Mouse (Mus musculus) kidney, adult 18-20 months (tissue): Measurements from ENCODE around the gene Mtrr.

Experiments
- DNase-seq: peaks from one replicate; pipeline ENCODE4 v3.0.0; 2021

The Mtrr gene

DNA sequence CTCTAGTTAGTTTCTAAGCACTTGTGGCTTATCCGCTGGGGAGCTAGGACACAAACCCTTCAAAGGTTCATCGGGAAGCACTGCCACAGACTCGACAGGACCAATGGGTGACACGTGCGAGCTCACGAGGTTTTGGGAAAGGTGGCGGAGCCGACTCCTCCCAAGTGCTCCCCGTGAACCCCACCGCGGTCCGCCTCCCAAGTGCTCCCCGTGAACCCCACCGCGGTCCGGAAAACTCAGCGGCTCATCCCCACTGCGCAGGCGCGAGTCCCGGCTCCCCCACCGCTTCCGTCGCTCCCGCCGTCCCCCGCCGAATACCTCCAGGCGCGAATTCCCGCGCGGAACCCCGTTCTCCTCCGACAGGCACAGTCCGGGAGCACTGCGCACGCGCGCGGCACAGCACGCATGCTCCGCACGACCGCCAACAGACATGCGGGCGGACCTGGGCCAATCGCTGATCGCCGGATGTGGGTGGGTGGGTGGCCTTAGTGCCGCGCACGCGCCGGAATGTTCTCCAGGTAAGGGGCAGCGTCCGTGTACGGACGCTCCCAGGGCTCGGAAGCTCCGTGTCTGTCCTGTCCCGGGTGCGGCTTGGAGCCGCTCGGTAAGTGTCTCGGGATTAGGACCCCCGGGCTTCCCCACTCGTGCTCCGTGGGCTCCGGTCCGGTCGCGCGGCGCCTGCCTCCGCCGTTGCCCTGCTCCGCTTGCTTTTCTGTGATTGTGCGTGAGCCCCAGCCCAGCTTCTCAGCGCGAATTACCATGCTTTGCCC, at the start of gene Mtrr, which contains the start of gene Fastkd3:
Gene Mtrr (minus strand): TSS at position 403 of the 770 bp plus-strand sequence.
Gene Fastkd3 (plus strand): TSS at position 488 of the 770 bp plus-strand sequence.
- peak; percentile 97 for DNase-seq

DNA sequence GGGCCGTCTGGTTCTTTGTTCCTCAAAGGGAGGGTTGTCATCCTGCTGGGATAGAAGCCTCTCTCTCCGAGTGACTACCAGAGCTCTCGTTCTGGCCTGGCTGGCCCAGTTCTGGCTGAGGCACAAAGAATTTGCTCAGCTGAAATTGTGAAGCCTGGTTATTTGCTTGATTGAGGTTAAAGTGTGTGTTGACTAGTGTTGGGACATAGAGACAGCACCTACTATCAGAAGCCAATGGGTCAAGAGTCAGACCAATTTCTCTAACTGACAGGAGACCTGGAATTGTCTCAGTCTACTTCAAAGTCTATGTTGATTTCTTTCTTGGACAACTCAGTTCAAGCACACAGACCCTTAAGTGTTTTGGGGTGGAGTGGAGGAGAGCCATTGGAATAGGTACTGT, 45.1 kb upstream of the Mtrr start:
- no peak for DNase-seq

DNA sequence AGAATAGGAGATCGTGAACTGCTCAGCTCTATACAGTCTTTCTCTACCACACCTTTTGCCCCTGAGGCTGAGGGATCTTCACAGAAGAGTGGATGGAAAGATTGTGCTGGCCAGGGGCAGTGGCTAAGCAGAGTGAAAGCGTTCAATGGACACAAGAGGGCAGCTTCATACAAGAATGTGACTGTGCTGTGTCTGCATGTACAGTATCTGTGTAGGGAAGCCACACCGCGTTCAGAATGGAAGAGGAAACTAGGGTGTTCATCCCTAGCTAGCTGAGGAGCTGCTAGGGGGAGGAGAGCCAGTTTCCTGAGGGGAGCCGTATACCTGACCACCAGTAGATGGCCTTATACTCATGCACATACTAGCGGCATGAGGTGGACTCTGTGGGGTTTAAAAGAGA, 40.8 kb upstream of the Mtrr start:
- no peak for DNase-seq

DNA sequence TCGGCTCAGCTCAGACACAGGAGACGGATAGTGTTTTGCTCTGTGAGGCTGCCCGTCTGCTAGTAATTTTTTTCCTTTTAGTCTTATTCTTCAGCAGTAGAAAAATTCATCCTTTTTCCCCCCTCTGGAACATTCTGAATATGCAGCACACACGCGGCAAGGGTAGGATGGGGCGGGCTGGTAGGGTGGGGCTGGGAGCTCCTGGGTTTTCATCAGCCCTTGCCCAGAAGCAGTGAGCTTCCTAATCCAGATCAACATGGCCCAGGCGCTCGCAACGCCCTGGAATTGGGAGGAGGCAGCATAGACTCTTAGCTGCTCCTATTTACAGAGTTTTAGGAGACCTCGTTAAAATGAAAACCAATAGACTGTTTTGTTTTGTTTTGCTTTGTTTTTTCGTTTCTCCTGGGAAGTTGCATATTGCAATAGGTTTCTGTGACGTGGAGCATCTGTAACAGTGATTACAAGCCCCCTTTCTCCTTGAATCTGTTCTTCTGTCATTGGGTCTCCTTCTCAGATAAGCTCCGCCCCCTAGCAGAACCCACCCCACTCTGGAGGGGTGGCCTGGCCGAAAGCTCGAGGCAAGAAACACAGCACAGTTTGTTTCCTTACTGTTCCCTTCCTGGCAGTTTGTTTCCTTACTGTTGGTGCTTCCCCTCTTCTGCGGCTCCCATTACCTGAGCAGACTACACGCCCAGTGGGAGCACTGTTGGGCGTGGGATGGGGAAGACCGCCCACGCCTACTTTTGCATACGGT, 25.9 kb upstream of the Mtrr start:
- DNase-seq, result no peak

DNA sequence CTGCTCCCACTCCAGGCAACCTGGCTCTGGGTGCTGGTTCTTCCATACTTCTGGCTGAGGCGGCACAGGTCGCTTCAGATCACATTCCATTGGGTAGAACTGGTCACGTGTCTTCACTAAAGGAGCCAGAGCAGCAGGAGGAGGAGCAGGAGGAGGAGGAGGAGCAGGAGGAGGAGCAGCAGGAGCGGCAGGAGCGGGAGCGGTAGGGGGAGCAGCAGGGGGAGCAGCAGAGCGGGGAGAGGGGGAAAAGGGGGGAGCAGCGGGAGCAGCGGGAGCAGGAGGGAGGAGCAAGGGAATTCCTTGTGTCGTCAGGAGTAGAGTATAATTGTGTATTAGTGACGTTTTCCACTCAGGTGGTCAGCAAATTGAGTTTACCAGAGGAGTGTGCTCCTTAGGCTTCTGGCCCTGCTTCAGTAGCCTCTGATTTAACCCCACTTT, 23.8 kb upstream of the Mtrr start:
- DNase-seq, result peak; percentile 38

DNA sequence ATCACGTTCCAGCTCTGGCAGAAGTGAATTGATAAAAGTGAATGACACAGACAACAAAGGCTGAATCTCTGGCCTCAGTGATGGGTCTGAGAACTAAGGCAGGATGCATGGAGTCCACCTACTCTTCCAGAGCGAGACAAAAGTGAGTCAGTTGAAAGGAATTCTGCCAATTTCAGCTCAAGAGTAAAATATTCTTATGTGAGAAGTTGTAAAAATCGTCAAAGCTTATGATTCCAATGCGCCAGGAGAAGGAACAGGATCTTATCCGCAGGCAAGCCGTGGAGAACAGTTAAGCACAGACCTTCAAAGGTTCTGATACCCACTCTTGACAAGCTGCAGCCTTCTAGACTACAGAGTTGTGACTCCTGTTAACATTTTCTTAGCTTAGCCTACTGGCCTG, 21.1 kb upstream of the Mtrr start:
- DNase-seq, result no peak

DNA sequence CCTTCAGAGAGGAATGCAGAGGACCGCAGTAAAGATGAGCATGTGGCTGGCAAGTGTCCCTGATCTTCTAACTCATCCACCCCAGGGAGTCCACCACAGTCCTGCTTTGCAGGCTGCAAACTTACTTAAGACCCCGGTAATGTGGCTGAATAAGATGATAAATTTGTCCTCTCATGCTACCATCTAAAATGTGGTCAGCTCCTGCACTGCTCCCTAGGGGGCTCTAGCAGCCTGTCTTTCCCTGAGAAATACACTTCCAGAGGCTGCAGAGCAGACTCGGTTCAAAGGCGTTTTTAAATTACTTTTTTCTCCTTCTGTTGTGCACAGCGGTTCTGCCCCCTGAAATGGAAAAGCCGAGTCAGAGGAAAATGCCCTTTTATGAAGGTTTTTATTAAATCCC, 19.2 kb upstream of the Mtrr start:
- no peak for DNase-seq

DNA sequence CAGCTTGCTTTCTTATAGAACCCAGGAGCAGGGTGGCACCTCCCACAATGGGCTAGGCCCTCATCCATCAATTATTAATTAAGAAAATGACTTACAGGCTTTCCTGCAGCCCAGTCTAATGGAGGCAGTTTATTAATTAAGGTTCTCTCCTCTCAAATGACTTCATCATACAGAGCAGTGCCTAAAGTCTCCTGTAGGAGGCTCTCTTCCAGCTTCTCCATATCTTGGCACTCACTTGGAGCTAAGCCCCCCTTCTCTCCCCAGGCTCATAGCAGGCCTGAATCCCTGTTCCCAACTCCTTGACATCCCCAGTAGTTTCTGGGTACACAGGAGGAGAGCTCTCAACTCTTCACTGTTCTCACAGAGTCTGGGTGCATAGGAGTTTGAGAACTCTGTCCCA, 17.0 kb upstream of the Mtrr start:
- DNase-seq, result no peak

DNA sequence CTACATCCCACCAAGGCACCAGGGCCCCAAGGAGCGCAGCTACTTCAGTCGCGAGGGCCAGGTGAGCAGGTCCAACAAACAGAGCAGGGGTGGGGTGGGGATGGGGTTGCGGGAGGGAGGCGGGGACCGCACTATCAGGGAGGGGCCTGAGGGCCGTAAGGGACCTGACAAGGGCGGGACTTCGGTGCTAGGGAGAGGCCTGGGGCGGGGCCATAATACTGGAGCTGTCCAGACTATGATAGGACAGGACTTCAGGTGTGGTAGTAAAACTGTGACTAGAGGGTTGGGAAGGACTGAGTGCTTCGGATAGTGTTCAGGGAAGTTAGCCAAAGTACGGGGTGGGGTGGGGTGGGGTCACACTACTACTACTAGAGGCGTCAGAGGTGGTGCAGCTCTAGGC, 15.7 kb upstream of the Mtrr start:
- DNase-seq, result no peak

DNA sequence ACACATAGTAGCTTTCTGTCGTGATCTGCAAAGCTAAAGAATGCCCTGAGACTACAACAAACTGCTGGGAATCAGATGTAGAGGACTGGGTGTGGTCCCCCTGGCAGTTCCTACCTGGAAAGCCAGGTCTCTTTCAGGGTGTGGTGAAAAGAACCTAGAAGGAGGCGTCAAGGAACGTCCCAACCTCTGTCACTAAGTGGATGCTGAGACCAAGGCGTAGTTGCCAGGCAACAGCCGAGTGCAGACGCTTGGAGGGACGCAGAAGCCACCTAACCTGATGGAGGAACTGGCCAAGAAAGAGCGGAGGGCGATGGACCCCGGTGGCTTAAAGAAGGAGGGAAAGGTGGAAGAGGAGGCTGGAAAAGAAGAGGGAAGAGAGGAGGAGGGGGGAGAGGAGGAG, 15.2 kb upstream of the Mtrr start, which contains the start of gene 1700001L19Rik:
Gene 1700001L19Rik (plus strand): TSS at position 223 of the 400 bp plus-strand sequence.
- no peak for DNase-seq

DNA sequence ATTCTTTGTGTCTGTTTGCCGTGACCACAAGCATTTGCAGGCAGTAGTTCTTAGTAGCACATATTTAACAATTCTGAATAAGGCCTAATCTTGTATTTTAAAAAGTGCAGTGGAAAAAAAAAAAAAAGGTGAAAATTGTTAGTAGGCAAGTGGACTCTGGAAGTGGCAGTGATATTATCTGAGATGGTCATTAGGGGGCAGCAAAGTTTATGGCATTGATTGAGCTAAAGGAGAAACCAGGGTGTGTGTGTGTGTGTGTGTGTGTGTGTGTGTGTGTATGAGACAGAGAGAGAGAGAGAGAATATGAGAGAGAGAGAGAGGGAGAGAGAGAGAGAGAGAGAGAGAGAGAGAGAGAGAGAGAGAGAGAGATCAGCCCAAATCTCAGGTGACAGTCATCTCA, 11.8 kb upstream of the Mtrr start:
- no peak for DNase-seq

DNA sequence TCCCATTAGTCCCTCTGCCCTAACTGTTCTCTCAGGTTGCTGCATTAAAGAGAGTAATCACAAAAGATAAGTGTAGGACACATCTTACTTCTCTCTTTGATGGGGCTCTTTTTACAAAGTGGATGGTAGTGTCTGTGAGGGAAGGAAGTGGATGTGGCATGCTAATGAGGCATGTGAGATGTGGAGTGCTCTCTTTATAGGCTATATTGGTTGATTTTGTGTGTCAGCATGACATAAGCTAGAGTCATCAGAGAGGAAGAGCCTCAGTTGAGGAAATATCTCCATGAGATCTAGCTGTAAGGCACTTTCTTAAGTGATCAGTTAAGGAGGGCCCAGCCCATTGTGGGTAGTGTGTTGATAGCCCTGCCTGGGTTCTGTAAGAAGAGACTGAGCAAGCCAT, 6.4 kb upstream of the Mtrr start:
- no peak for DNase-seq

DNA sequence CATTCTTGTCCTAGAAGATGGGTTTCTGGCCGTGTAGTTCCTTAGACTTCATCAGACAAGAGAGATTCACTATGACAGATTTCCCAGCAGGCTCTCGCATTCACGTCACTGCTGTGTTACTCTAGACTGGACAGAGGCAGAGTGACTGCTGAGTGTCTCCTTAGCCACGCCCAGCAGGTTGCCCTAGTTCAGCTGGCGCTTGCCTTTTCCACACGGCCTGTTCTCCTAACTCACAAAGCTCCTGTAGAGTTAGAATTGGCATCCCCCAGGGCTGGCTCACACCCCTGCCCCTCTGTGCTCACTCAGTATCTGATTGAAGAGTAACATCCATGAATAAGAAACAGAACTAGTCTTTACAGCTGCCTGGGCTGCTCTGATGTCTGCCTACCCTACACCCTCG, 3.5 kb upstream of the Mtrr start:
- DNase-seq, result no peak

DNA sequence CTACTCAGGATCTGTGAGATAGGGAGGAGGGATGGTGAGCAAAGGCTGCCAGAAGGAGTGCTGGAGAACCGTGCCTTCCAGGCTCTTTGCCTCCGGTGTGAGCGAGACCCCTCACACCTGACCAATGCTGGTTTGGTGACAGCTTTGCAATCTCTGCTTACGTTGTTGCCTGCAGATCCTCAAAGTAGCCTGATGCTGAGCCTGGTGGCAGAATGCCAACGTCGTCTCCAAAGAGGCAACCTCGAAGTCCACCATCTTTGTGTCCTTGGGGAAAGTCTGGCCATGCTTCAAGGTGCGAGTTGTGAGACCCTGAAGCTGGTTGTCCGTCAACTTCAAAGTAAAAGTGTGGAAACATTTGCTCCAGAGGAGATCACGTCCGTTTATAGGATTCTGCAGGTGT, 2.0 kb upstream of the Mtrr start:
- no peak for DNase-seq

DNA sequence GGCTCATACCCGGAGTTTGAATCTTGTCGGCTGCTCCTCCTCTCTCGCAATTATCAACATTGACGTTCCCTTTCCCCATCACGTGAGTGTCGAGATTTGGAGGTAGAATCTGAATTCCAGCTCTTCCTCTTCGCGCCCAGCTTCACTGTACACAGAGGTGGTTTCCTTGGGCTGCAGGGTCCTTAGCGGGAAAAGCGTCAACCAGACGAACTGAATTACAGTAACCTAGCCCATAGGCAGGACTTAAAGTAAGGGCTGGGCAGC, 500 bp upstream of the Mtrr start:
- no peak for DNase-seq

DNA sequence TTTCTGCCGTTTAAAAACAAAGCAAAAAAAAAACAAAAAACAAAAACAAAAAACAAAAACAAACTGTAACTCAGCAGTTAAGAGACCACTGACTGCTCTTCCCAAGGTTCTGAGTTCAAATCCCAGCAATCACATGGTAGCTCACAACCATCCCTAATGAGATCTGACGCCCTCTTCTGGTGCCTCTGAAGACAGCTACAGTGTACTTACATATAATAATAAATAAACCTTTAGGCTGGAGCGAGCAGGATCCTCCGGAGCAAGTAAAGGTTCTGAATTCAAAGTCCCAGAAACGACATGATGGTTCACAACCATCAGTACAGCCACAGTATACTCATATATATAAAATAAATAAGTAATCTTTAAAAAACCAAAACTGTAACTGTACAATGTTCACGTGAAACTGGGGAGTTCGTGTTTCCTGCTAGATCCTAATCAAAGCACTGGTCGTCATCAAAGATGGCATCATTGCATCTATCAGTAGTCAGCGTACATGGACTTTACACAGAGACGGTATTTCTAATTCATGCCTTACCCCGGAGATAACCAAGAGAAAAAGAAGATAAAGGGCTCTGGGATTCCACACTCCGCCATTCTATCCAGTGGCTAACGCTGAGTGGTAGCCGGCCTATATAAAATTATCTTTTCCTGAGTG, 736 bp downstream of the Mtrr start:
- no peak for DNase-seq

DNA sequence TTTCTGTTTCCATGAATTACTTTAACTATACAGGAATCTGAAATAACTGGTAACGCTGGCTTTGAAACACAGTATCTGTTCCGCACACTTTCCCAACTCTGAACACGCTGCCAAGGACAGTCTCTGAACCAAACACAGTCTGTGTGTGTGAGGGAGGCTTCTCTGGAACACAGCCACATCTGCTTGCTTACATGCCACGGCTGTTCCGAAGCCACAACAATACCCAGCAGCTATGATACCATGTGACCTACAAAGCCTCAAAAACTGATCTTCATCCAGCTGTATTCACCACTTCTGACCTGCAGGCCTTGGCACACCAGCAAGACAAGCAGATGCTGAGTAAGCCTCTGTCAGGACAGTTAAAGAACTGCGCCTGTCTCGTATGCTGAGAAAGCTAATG, 4.0 kb downstream of the Mtrr start:
- no peak for DNase-seq

DNA sequence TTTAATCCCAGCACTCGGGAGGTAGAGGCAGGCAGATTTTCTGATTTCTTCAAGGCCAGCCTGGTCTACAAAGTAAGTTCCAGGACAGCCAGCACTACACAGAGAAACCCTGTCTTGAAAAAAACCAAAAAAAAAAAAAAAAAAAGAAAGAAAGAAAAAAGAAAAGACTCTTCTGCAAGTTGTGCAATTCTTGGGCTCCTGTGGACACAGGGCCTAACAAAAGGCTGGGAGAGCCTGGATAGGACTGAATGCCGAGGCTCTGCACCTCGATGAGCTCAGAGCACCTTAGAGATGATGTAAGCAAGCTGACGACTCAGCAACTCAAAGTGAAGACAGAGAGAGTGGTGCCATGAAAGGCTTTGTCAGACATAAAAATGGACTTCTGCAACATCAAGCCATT, 7.6 kb downstream of the Mtrr start:
- DNase-seq, result no peak

DNA sequence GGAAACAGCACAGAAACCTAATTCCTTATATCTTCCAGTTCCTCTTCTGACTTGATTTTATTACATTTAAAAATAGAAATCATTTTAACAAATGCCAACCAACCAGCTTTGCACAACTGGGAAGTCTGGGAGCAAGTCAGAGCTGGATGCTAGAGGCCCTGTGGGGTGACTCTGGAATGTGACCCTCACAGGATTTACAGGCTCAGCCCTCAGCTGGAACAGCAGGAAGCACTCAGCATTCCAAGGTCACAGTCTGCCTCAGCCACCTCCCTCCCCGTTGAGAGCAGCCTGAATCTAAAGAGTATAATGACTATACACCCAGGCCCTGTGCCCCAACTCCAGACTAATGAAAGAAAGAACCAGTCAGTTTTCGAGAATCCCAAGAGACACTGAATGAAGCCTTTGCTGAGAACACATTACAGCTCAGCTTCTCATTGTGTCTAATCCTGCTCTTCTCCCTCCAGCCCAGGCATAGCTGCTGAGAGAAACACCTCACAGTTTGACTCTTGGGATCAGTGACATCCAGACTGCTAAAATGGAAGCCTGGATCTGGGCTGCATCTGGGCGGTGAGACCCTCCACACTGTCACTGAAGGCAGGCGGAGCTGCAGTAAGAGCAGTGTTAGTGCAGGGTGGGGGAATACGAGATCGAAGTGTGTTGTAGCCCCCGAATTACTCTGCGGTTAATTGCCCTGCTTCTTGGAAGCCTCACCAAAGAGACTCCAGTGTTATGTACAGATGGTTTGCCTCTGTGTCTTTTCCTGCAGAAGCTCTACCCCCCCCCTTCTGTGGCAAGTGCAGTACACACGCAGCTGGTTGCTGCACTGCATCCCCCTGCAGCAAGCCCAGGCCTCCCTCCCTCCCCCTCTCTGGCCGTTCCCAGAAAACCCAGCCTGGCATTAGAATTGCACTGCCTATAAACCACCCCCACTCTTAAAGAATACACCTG, 8.7 kb downstream of the Mtrr start:
- DNase-seq, result peak; percentile 43

DNA sequence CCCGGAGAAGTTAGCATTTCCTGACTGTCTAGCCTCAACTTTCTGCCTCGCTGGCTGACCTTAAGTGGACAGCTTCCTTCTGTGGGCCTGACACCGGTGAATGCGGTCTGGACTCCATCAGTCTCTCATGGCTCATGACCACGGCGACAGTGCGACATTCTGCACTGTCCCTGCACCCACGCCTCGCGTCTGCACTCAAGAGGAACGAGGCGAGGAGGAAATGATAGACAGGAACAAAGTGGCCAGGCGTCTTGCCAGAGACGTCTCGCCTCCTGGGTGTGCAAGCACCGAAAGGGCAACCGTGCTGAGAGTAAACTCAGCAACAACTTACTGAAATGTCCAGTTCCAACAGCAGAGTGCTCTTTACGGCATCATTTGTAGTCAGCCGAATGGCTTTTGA, 9.7 kb downstream of the Mtrr start:
- no peak for DNase-seq

DNA sequence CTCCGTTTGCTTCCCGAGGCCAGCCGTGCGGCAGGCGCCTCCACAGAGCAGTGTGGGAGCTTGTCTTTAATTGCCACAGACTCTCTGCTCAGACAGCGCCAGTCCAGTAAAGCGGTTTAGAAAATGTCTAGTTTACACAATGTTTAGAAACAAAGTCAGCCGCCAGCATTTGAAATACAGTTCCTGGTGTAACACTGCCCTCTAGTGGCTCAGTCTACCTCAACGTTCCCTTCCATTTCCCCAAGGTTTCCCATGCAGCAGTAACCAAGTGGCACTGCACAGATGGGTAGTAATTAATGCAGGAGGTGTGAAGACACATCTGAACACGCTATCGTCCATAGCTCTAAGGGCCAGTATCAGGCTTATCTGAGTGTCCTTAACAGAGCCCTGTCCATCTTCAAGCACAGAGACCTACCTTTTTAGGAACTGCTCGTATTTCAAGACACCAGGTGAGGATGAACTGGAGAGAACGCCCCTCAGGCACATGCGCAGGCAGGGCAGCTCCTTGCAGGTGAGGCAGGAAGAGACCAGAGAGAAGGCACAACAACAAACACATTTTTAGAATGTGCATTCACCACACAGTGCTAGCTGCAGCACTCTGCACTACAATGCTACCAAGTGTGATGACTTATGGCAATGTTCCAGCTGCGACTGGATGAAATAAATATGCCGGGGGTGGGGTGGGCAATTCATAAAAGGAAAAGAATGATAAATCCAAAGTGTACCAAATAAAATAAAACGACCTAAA, 12.2 kb downstream of the Mtrr start:
- peak; percentile 57 for DNase-seq

DNA sequence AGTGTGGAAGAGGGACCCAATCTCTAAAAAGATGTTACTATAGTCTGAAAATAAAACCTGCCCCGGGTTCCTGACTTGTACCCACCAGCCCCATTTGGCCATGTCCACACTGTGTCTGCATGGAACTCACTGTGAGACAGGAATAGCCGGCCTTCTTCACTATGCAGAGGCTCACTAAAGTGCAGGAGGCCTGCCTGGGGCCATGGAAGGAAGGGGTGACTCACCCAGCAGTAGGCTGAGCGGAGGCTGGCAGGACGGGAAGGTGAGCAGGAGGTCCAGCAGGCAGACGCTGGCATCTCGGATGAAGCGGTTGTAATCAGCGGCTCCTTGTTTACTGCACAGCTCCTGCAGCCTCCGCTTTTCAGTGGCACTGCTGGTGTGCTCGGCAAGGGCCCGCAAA, 13.4 kb downstream of the Mtrr start:
- DNase-seq, result no peak
